Mouse (Mus musculus): ENCODE measurements around the gene Thy1. TPM values are rescaled to one million over a fixed set of nuclear protein-coding genes. Genes with fewer than 3 reads are reported as not detected.

The Thy1 gene
- polyA plus RNA-seq, 2 experiments: 0.33 to 0.90 TPM

DNA sequence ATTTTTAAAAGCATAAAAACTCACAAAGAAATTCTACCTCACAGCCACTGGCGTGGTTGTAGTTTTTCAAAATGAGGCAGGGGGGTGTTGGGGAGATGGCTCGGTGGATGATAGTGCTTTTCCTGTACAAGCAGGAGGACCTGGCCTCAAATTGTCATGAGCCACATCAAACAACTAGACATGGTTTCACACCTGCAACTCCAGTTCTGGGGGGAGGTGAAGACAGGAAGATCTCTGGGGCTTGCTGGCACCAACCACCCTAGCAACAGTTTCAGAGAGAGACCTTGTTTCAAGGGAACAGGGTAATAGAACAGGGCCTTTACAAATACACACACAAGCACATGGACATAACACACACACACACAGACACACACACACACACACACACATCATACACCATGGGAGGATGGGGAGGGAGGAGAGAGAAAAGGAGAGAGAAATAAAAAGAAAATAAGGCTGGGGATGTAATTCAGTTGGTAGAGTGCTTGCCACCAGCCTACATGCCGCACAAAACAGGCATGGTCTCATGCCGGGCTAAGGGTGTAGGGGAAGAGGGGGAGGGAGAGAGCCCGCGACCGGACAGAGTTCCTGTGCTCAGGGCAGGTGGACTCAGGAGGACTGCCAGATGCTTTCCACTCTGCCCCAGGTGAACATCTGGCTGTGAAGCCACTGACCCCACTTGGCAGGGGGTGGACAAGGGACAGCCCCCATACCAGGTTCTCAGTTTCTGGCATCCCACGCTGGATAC, 20.9 kb upstream of the Thy1 start:
- 60% methylated on average over 8 of the region's 8 CpGs for WGBS (ENCODE audit: insufficient replicate concordance)
- no peaks in the 10 kb centered on the region for H3K27me3 ChIP-seq (ENCODE audit: control insufficient read depth, insufficient read depth, low read length)
- no peak overlapping the region for H3K9ac ChIP-seq (replicated peaks)
- no peak for TF ChIP-seq CTCF (IDR thresholded peaks at IDR 0.05; ENCODE audit: low read depth)
- TF ChIP-seq EP300 (IDR thresholded peaks at IDR 0.05; ENCODE audit: low read depth): no peak
- H3K9me3 ChIP-seq (ENCODE audit: control insufficient read depth, low read length): no peaks in the 10 kb centered on the region
- no peak overlapping the region for H3K4me3 ChIP-seq (ENCODE audit: insufficient read depth in 1 of 2, low read depth in 2 of 2, low read length in 2 of 2)
- DNase-seq (ENCODE audit: low read depth in 3 of 3, low spot score in 3 of 3): no peak
- no peak overlapping the region for H3K27ac ChIP-seq
- no peak overlapping the region for H3K4me2 ChIP-seq (ENCODE audit: low read depth)
- H3K4me1 ChIP-seq (replicated peaks; ENCODE audit: control insufficient read depth in 2 of 2, insufficient read depth in 2 of 2, low read length in 1 of 2): no peaks in the 10 kb centered on the region
- no peaks in the 10 kb centered on the region for H3K36me3 ChIP-seq (replicated peaks; ENCODE audit: control insufficient read depth, insufficient read depth, low read depth)
- ATAC-seq (ENCODE audit: insufficient read depth): no peak

DNA sequence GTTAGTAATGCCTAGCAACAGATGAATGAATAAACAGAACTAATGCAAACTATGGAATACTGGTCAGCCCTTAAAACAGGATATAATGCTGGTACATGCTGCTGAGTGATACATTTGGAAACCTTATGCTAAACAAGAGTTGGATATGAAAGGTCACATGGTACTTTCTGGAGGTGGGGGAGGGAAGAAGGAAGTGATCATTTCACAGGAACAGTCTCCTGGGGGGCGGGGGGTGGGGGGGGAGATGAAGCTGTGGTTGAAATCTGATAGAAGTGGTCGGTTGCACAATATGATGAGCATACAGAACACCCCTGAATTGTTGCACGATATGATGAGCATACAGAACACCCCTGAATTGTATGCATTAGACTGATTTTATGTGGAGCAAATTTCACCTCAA, 19.1 kb upstream of the Thy1 start:
- Histone ChIP-seq H3K4me2 (ENCODE audit: low read depth) (no peak overlapping the region), H3K36me3 (replicated peaks; ENCODE audit: control insufficient read depth, insufficient read depth, low read depth) (no peaks in the 10 kb centered on the region), H3K27me3 (ENCODE audit: control insufficient read depth, insufficient read depth, low read length) (no peaks in the 10 kb centered on the region), H3K4me3 (ENCODE audit: insufficient read depth in 1 of 2, low read depth in 2 of 2, low read length in 2 of 2) (no peak overlapping the region), H3K4me1 (replicated peaks; ENCODE audit: control insufficient read depth in 2 of 2, insufficient read depth in 2 of 2, low read length in 1 of 2) (no peaks in the 10 kb centered on the region), H3K27ac (no peak overlapping the region), H3K9ac (replicated peaks) (no peak overlapping the region), H3K9me3 (ENCODE audit: control insufficient read depth, low read length) (no peaks in the 10 kb centered on the region)
- ATAC-seq (ENCODE audit: insufficient read depth) (no peak), DNase-seq (ENCODE audit: low read depth in 3 of 3, low spot score in 3 of 3) (no peak)
- 37% methylated on average over 3 of the region's 3 CpGs for WGBS (ENCODE audit: insufficient replicate concordance)
- TF ChIP-seq EP300 (IDR thresholded peaks at IDR 0.05; ENCODE audit: low read depth) (no peak), CTCF (IDR thresholded peaks at IDR 0.05; ENCODE audit: low read depth) (no peak)

DNA sequence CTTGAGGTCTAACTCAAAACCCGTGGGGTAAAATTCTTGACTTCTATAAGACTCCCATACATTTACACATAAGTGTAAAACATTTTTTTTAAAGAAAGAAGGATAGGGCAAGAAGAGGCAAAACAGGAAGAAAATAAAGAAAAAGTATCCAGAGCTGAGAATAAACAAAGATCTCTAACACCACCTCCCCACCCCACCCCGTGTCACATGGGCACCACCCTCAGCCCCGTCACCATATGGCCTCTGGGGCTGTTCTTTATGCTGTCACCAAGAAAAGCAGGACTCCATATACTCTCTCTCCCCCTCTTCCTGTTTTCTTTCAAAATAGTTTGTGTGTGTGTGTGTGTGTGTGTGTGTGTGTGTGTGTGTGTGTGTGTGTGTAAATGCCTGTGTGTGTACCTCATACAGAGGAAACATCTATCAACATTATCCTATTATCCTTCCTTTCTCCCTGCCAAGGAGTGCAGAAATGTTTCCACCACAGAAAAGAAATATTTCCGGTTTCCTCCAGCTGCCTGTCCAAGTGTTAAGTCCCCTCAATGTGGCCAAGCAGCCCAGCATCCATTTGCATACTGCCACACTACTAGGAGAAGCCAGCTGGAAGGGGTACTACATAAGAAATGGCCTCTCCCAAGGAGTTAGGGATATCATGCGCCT, 13.5 kb upstream of the Thy1 start:
- ATAC-seq (ENCODE audit: insufficient read depth): no peak
- Histone ChIP-seq H3K4me3 (ENCODE audit: insufficient read depth in 1 of 2, low read depth in 2 of 2, low read length in 2 of 2) (no peak overlapping the region), H3K9ac (replicated peaks) (no peak overlapping the region), H3K4me1 (replicated peaks; ENCODE audit: control insufficient read depth in 2 of 2, insufficient read depth in 2 of 2, low read length in 1 of 2) (no peaks in the 10 kb centered on the region), H3K27ac (no peak overlapping the region), H3K9me3 (ENCODE audit: control insufficient read depth, low read length) (no peaks in the 10 kb centered on the region), H3K4me2 (ENCODE audit: low read depth) (no peak overlapping the region), H3K27me3 (ENCODE audit: control insufficient read depth, insufficient read depth, low read length) (no peaks in the 10 kb centered on the region), H3K36me3 (replicated peaks; ENCODE audit: control insufficient read depth, insufficient read depth, low read depth) (no peaks in the 10 kb centered on the region)
- TF ChIP-seq CTCF (IDR thresholded peaks at IDR 0.05; ENCODE audit: low read depth) (no peak), EP300 (IDR thresholded peaks at IDR 0.05; ENCODE audit: low read depth) (no peak)
- DNase-seq (ENCODE audit: low read depth in 3 of 3, low spot score in 3 of 3): no peak
- WGBS (ENCODE audit: insufficient replicate concordance): 30% methylated on average over 5 of the region's 5 CpGs

DNA sequence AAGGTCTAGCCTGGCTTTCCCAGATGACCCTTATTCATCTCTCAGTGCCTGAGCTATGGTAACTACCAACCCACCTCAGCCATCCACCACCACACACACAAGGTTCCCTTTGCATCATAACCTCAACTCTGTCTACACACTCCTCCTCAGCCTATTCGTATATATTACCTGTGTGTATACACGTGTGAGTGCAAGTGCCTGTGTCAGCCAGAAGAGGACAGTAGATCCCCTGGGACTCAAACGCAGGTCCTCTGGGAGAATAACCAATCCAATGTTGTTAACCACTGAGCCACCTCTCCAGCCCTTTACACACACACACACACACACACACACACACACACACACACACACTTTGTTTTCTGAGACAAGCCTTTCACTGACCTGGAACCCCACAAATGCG, 12.5 kb upstream of the Thy1 start:
- no peak overlapping the region for H3K4me2 ChIP-seq (ENCODE audit: low read depth)
- ATAC-seq (ENCODE audit: insufficient read depth): no peak
- H3K27me3 ChIP-seq (ENCODE audit: control insufficient read depth, insufficient read depth, low read length): no peaks in the 10 kb centered on the region
- TF ChIP-seq CTCF (IDR thresholded peaks at IDR 0.05; ENCODE audit: low read depth) (no peak), EP300 (IDR thresholded peaks at IDR 0.05; ENCODE audit: low read depth) (no peak)
- 69% methylated on average over 4 of the region's 4 CpGs for WGBS (ENCODE audit: insufficient replicate concordance)
- no peak overlapping the region for H3K4me3 ChIP-seq (ENCODE audit: insufficient read depth in 1 of 2, low read depth in 2 of 2, low read length in 2 of 2)
- H3K4me1 ChIP-seq (replicated peaks; ENCODE audit: control insufficient read depth in 2 of 2, insufficient read depth in 2 of 2, low read length in 1 of 2): no peaks in the 10 kb centered on the region
- no peak overlapping the region for H3K9ac ChIP-seq (replicated peaks)
- no peaks in the 10 kb centered on the region for H3K9me3 ChIP-seq (ENCODE audit: control insufficient read depth, low read length)
- no peak overlapping the region for H3K27ac ChIP-seq
- no peaks in the 10 kb centered on the region for H3K36me3 ChIP-seq (replicated peaks; ENCODE audit: control insufficient read depth, insufficient read depth, low read depth)
- no peak for DNase-seq (ENCODE audit: low read depth in 3 of 3, low spot score in 3 of 3)

DNA sequence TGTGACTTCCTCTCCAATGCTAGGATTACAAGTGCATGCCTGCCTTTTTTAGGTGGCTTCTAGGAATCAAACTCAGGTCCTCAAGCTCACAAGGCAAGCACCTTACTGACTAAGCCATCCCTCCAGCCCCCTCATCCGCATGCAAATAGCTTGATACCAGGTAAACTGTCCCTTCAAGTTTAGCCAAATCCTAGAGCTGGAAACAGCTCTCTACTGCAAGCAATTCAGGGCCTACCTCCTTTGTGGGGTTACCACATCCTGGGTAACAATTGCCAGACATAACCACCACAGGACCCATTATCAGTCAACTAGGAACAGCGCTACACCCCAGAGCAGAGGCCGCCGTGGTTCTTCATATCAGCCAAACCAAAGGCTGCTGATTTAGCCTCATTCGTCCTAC, 12.1 kb upstream of the Thy1 start:
- no peaks in the 10 kb centered on the region for H3K4me1 ChIP-seq (replicated peaks; ENCODE audit: control insufficient read depth in 2 of 2, insufficient read depth in 2 of 2, low read length in 1 of 2)
- H3K4me2 ChIP-seq (ENCODE audit: low read depth): no peak overlapping the region
- DNase-seq (ENCODE audit: low read depth in 3 of 3, low spot score in 3 of 3) (no peak), ATAC-seq (ENCODE audit: insufficient read depth) (no peak)
- no peak overlapping the region for H3K4me3 ChIP-seq (ENCODE audit: insufficient read depth in 1 of 2, low read depth in 2 of 2, low read length in 2 of 2)
- no peaks in the 10 kb centered on the region for H3K9me3 ChIP-seq (ENCODE audit: control insufficient read depth, low read length)
- H3K36me3 ChIP-seq (replicated peaks; ENCODE audit: control insufficient read depth, insufficient read depth, low read depth): no peaks in the 10 kb centered on the region
- H3K9ac ChIP-seq (replicated peaks): no peak overlapping the region
- 24% methylated on average over 5 of the region's 5 CpGs for WGBS (ENCODE audit: insufficient replicate concordance)
- TF ChIP-seq EP300 (IDR thresholded peaks at IDR 0.05; ENCODE audit: low read depth) (no peak), CTCF (IDR thresholded peaks at IDR 0.05; ENCODE audit: low read depth) (no peak)
- no peak overlapping the region for H3K27ac ChIP-seq
- no peaks in the 10 kb centered on the region for H3K27me3 ChIP-seq (ENCODE audit: control insufficient read depth, insufficient read depth, low read length)

Measured in liver, embryonic 14.5 days (tissue).